Mouse (Mus musculus) intestine, embryonic 14.5 days (tissue): ENCODE measurements around the gene Adpgk. TPM values are rescaled to one million over a fixed set of nuclear protein-coding genes. Genes with fewer than 3 reads are reported as not detected.

Source experiments
- ATAC-seq: fragments of 200-750 bp; cut with Nextera tagmentation; replicated peaks from 2 replicates; pipeline ENCODE4 v1.8.0; 2017; ENCODE audit warnings: low read depth, moderate number of reproducible peaks, moderate TSS enrichment, moderate library complexity; ENCODE audit not compliant: low FRiP score, low TSS enrichment
- DNase-seq: peaks from one replicate; pipeline ENCODE4 v3.0.0-alpha.2; 2018; ENCODE audit warnings: low spot score
- H3K27ac ChIP-seq: fragments of 300-500 bp; sonication (generic); 2 replicates; pipeline ENCODE4 v1.5.1; 2014; ENCODE audit warnings: low read depth, mild to moderate bottlenecking, control low read depth
- H3K27me3 ChIP-seq: fragments of 300-500 bp; sonication (generic); replicated peaks from 2 replicates; pipeline ENCODE4 v1.6.1; 2014; ENCODE audit warnings: low read length, control low read depth; ENCODE audit not compliant: control insufficient read depth, insufficient read depth
- H3K36me3 ChIP-seq: fragments of 300-500 bp; sonication (generic); 2 replicates; pipeline ENCODE4 v1.6.1; 2014; ENCODE audit warnings: low read length, control low read depth; ENCODE audit not compliant: control insufficient read depth, insufficient read depth
- H3K4me1 ChIP-seq: fragments of 300-500 bp; sonication (generic); replicated peaks from 2 replicates; pipeline ENCODE4 v1.6.1; 2014; ENCODE audit warnings: low read length, control low read depth, mixed read lengths; ENCODE audit not compliant: control insufficient read depth, insufficient read depth
- H3K4me2 ChIP-seq: fragments of 300-500 bp; sonication (generic); 2 replicates; pipeline ENCODE4 v1.6.1; 2014; ENCODE audit warnings: low read length
- H3K4me3 ChIP-seq: fragments of 300-500 bp; sonication (generic); 2 replicates; pipeline ENCODE4 v1.5.1; 2014; ENCODE audit warnings: low read depth, low read length, control low read depth, mixed read lengths
- H3K9ac ChIP-seq: fragments of 300-500 bp; sonication (generic); 2 replicates; pipeline ENCODE4 v1.6.1; 2014; ENCODE audit warnings: mild to moderate bottlenecking, low read length
- H3K9me3 ChIP-seq: fragments of 300-500 bp; sonication (generic); 2 replicates; pipeline ENCODE4 v1.6.1; 2016; ENCODE audit warnings: low read length, control low read depth; ENCODE audit not compliant: control insufficient read depth
- WGBS: fragments of 180-500 bp; shearing (Covaris S2); extraction: QIAGEN DNeasy Blood & Tissue Kit; methylation state at CpG from one replicate; pipeline ENCODE4 v1.1.7; 2014; 5-methylcytosine and 5-hydroxymethylcytosine counted together
- polyA plus RNA-seq: library from polyadenylated mRNA; unstranded; fragments of >200 nt; fragmentation: Nextera tagmentation; extraction: Ambion mirVana; gene quantifications from 2 replicates; pipeline ENCODE4 v1.2.1, GENCODE M21; 2014

Adpgk gene
- polyA plus RNA-seq, 1 experiment from 2014 or later, result 37.8 TPM

DNA sequence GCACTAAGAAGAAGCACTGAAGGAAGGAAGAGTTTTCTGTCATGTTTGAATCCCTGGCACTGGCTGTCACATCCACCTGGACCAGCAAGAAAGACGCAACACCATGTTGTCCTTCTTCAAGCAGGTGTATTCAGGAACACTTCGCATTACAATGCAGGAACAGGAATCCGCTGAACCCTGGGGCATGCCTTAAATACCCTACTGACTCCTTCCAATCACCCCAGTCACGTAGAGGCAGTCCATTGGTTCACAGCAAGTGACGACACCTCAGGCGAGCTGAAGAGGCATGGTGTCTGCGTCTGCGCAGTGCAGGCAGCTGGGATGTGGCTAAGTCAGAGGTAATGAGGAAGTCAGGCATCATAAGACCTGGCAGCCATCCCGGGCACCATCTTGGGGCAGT is 78.3 kb downstream of the Adpgk start:
- ATAC-seq (no peak), DNase-seq (no peak)
- Histone ChIP-seq H3K4me3 (no peak overlapping the region), H3K4me1 (no peaks in the 10 kb centered on the region), H3K4me2 (no peak overlapping the region), H3K9me3 (peaks cover 5% of the 10 kb centered on the region; the same call in 1 of the 2 replicates), H3K9ac (no peak overlapping the region), H3K27ac (no peak overlapping the region), H3K36me3 (no peaks in the 10 kb centered on the region), H3K27me3 (no peaks in the 10 kb centered on the region)
- 89% methylated on average over 9 of the region's 9 CpGs for WGBS

Other genes with a start within 250 kb of the Adpgk start
- gene Bbs4, start 62.0 kb downstream of the Adpgk start, polyA plus RNA-seq, result 11.5 and 12.0 TPM in 2 replicates
- 16.0 and 18.3 TPM in 2 replicates for gene Arih1, start 195.1 kb downstream of the Adpgk start, polyA plus RNA-seq
- gene Hexa, start 248.0 kb downstream of the Adpgk start, polyA plus RNA-seq, result 79.2 and 86.3 TPM in 2 replicates
- gene Tmem202, start 248.3 kb downstream of the Adpgk start, polyA plus RNA-seq, result not detected in 2 replicates